Mouse (Mus musculus) adrenal gland, postnatal 25 days (tissue): ENCODE measurements at regions not wholly inside any gene's neighbourhood (a gene's known extent, or its start where the extent isn't known, plus 50 kb on each side); places are given as distances from the start of the nearest gene placed in this dataset.

ENCODE experiments used
- DNase-seq: peaks from one replicate; pipeline ENCODE4 v3.0.0; 2021; ENCODE audit warnings: mixed read lengths

- no peak for DNase-seq
Measured at GRCm38 (mm10) chr1:189473071-189473470, 71.0 kb upstream of the Kcnk2 start.

- no peak for DNase-seq
Measured at GRCm38 (mm10) chr1:189458421-189458820, 56.3 kb upstream of the Kcnk2 start.
